Mouse (Mus musculus) gastrocnemius, adult 2 months (tissue): ENCODE measurements around the gene Epn1. TPM values are rescaled to one million over a fixed set of nuclear protein-coding genes. Genes with fewer than 3 reads are reported as not detected.

ENCODE experiments used
- DNase-seq: peaks from one replicate; pipeline ENCODE4 v3.0.0; 2022
- H3K27ac ChIP-seq: fragments of 200-600 bp; 2 replicates; pipeline ENCODE4 v1.8.1; 2022; ENCODE audit warnings: mild to moderate bottlenecking
- H3K4me3 ChIP-seq: fragments of 200-600 bp; 2 replicates; pipeline ENCODE4 v1.8.1; 2022; ENCODE audit warnings: mild to moderate bottlenecking, moderate library complexity
- CTCF ChIP-seq: fragments of 200-600 bp; IDR thresholded peaks from 2 replicates; pipeline ENCODE4 v1.8.1; 2022; ENCODE audit warnings: antibody characterized with exemption, mild to moderate bottlenecking, moderate library complexity
- intact Hi-C: fragments of 180-260 bp; cut with DNase I; formaldehyde crosslinking; loops from one replicate; pipeline ENCODE4 v1.15.1; 2025
- long read RNA-seq, 2 experiments: library from polyadenylated mRNA; stranded (forward); transcript quantifications; one replicate each; pipeline ENCODE4 v2.0.0; 2021
- total RNA-seq, 2 experiments: library from RNA; stranded (reverse); gene quantifications; 2 replicates each; pipeline ENCODE4 v1.2.3; 2021

Gene Epn1
- 100 to 1,000 TPM; 165 to 171 TPM for total RNA-seq
- long read RNA-seq, experiment 1, transcript Epn1-202 (12 exons, 2,565 nt), result major isoform, 20 of 96 reads
- long read RNA-seq, experiment 1, partial matches to known transcripts, result 31 of 96 reads
- long read RNA-seq, experiment 1, other reads (novel, unspliced or antisense), result 44 of 96 reads
- long read RNA-seq, experiment 2, transcript Epn1-202 (12 exons, 2,565 nt), result major isoform, 30 of 126 reads
- long read RNA-seq, experiment 2, partial matches to known transcripts, result 39 of 126 reads
- long read RNA-seq, experiment 2, other reads (novel, unspliced or antisense), result 57 of 126 reads

- peak within 1 kb of the TSS; percentile 100 for H3K4me3 ChIP-seq
- no peak for TF ChIP-seq CTCF
- peak; percentile 99 for DNase-seq
- intact Hi-C loops, result loop anchor here (1.0 to 2.0 kb wide), 2 partner anchors 18 to 45 kb away; partner anchors contain the start of genes Rasl2-9 and U2af2
- H3K27ac ChIP-seq, result peak within 1 kb of the TSS; percentile 97
Measured at GRCm38 (mm10) chr7:5080010-5080751, at the start of gene Epn1. Gene Epn1 (plus strand): TSS chr7:5080235.

DNA sequence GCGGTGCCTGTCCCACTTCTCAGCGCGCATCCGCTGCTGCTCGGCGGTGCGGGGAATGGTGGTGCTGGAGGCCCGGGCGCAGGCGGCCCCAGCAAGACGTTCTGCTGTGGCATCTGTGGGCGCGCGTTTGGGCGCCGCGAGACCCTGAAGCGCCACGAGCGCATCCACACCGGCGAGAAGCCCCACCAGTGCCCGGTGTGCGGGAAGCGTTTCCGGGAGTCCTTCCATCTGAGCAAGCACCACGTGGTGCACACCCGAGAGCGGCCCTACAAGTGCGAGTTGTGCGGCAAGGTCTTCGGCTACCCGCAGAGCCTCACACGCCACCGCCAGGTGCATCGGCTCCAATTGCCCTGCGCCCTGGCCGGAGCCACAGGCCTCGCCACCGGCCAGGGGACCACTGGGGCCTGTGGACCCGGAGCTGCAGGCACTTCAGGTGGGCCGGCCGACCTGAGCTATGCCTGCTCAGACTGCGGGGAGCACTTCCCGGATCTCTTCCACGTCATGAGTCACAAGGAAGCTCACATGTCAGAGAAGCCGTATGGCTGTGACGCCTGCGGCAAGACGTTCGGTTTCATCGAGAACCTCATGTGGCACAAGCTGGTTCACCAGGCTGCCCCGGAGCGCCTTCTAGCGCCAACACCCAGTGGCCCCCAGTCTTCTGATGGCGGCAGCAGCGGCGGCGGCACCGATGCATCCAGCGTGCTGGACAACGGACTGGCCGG is 49.3 kb upstream of the Epn1 start:
- intact Hi-C loops, result no loop called here
- no peak for DNase-seq
- no peak overlapping the region for H3K27ac ChIP-seq
- no peak overlapping the region for H3K4me3 ChIP-seq
- TF ChIP-seq CTCF, result no peak

DNA sequence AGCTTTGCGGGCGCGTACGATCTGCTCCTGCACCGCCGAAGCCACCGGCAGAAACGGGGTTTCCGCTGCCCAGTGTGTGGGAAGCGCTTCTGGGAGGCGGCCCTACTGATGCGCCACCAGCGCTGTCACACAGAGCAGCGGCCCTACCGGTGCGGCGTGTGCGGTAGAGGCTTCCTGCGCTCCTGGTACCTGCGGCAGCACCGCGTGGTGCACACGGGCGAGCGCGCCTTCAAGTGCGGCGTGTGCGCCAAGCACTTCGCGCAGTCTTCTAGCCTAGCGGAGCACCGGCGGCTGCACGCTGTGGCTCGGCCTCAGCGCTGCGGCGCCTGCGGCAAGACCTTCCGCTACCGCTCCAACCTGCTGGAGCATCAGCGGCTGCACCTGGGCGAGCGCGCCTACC is 48.5 kb upstream of the Epn1 start:
- TF ChIP-seq CTCF, result no peak
- Histone ChIP-seq H3K4me3 (no peak overlapping the region), H3K27ac (no peak overlapping the region)
- DNase-seq, result no peak
- intact Hi-C loops, result no loop called here

GRCm38 (mm10) chr7:5033818-5034217 is 46.2 kb upstream of the Epn1 start, which contains the start of gene 4632433K11Rik:
Gene 4632433K11Rik (plus strand): TSS chr7:5034118.
- no peak within 1 kb of the TSS for H3K27ac ChIP-seq
- TF ChIP-seq CTCF, result no peak
- intact Hi-C loops, result no loop called here
- H3K4me3 ChIP-seq, result no peak within 1 kb of the TSS
- no peak for DNase-seq

GRCm38 (mm10) chr7:5035628-5036027 is 44.4 kb upstream of the Epn1 start:
- no peak overlapping the region for H3K27ac ChIP-seq
- DNase-seq, result no peak
- H3K4me3 ChIP-seq, result no peak overlapping the region
- intact Hi-C loops, result loop anchor here (2.0 kb wide), 1 partner anchor 13 kb away; no protein-coding TSS in a partner anchor
- no peak for TF ChIP-seq CTCF

DNA sequence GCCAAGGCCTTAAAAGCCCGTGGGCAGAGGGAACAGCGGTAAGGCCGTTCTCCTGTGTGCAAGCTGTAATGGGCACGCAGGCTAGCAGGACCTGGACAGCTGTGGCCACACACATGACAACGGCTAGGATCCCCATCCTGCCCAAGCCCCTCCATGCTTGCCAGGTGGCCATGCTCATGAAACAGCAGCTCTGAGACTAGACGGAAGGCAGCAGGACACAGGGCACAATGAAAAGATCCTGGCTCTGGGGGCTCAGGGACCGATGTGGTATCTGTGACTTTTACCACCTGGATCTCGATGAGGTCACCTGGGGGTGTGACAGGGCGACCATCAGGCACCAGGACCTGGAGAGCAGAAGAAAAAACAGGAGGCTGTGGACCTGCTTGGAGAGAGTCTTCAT is 43.9 kb upstream of the Epn1 start:
- no peak overlapping the region for H3K4me3 ChIP-seq
- no peak overlapping the region for H3K27ac ChIP-seq
- no peak for TF ChIP-seq CTCF
- intact Hi-C loops, result loop anchor here (2.0 kb wide), 1 partner anchor 13 kb away; no protein-coding TSS in a partner anchor
- no peak for DNase-seq

DNA sequence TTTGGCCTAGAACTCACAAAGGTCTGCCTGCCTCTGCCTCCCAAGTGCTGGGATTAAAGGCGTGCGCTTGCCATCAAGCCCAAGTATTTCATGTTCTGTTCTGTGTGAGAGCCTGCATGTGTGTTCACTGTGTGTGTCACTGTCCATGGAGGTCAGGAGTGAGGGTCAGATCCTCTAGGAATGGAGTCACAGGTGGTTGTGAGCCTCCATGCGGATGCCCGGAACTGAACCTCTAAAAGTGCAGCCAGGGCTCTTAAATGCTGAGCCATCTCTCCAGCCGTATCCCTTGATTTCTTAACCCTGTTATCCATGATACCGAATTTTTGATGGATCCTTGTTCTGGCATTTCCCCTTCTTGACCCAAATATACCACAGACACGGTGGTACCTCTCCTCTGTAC is 43.0 kb upstream of the Epn1 start:
- H3K4me3 ChIP-seq, result no peak overlapping the region
- intact Hi-C loops, result loop anchor here (2.0 kb wide), 1 partner anchor 14 kb away; no protein-coding TSS in a partner anchor
- no peak for TF ChIP-seq CTCF
- H3K27ac ChIP-seq, result no peak overlapping the region
- no peak for DNase-seq

DNA sequence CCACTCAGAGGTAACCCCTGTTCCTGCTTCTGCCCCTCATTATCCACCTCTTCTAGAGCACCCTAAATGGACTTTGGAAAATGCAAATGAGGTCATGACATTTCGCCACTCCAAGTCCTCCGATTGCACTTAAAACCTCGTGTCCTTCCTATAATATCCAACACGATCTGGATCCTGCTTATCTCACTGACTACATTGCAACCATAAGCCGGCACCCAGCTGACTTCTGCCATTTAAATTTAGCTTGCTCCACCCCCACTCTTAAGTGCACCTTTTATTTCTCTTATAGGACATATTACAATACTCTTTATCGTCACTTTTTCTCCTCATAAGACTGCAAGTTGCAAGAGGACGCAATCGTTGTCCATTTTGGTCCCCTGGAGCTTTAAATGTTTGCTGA is 42.6 kb upstream of the Epn1 start:
- no peak for DNase-seq
- TF ChIP-seq CTCF, result no peak
- Histone ChIP-seq H3K27ac (peak overlapping the region; percentile 99), H3K4me3 (peak overlapping the region; percentile 89)
- intact Hi-C loops, result loop anchor here (2.0 kb wide), 1 partner anchor 15 kb away; no protein-coding TSS in a partner anchor

DNA sequence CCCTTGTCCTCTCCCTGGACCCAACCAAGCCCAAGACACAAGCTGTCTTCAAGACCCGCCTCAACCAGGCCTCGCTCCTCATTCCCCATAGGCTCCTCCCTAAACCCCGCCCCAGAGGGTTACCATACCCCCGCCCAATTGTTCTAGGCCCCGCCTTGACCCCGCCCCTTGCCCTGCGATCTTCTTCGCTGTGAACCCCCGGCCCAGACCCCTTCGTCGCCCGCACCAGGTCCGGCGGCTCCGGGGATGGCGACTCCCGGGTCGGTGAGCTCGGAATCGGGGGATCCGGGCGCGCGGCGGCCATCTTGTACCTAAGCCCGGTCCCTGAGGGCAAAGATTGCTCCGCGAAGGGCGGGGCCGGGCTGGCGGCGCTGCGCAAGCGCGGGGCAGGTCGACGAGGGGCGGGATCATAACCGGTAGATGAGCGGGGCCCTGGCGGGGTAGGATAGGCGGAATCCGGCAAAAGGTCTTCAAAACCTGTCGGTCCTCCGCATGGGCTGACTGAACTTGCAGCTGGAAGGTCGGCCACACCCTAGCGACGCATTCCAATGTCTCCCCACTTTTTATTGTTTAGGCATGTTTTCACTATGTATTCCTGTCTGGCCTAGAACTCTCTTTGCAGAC is 41.8 kb upstream of the Epn1 start, which contains the start of gene Zfp784:
Zfp784 (minus strand) TSS at position 338 of the 624 bp plus-strand sequence.
- Histone ChIP-seq H3K27ac (peak within 1 kb of the TSS; percentile 99), H3K4me3 (peak within 1 kb of the TSS; percentile 89)
- no peak for TF ChIP-seq CTCF
- intact Hi-C loops, result no loop called here
- DNase-seq, result peak; percentile 96

GRCm38 (mm10) chr7:5038940-5039339 is 41.1 kb upstream of the Epn1 start:
- no peak for DNase-seq
- TF ChIP-seq CTCF, result no peak
- H3K4me3 ChIP-seq, result peak overlapping the region; percentile 89
- intact Hi-C loops, result no loop called here
- H3K27ac ChIP-seq, result peak overlapping the region; percentile 99

DNA sequence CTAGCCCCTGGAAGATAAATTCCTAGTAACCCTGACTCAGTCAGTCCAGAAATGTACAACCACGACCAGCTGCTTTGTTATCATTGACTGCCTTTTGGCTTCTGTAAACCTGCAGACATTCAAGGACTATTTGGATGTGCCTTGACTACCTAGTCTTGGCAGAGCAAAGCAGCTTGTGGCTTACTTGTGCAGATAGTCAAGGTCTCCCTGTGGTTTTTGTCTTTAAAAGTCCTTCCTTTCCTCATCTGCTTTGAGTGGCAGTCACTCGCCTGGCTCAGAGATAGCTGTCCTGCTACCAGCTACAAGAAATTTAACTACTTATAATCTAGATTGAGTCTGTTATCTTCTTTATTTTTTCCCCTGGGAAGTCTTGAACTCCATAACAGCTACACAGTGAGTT is 35.1 kb upstream of the Epn1 start:
- intact Hi-C loops, result no loop called here
- Histone ChIP-seq H3K27ac (no peak overlapping the region), H3K4me3 (no peak overlapping the region)
- no peak for DNase-seq
- TF ChIP-seq CTCF, result no peak

GRCm38 (mm10) chr7:5046112-5046511 is 33.9 kb upstream of the Epn1 start:
- intact Hi-C loops, result loop anchor here (2.0 kb wide), 1 partner anchor 103 kb away; no protein-coding TSS in a partner anchor

More at GRCm38 (mm10) chr7:5046112-5046511, 33.9 kb upstream of the Epn1 start:
- no peak for TF ChIP-seq CTCF
- DNase-seq, result no peak
- Histone ChIP-seq H3K27ac (no peak overlapping the region), H3K4me3 (no peak overlapping the region)
